Mouse (Mus musculus) heart, postnatal 0 days (tissue): ENCODE data around the gene Pkp1.

ENCODE experiments used
- CTCF ChIP-seq: IDR thresholded peaks from 2 replicates; pipeline ENCODE4 v1.5.1; 2016; ENCODE audit warnings: antibody characterized with exemption, control low read depth, low read depth
- EP300 ChIP-seq: IDR thresholded peaks from 2 replicates; pipeline ENCODE4 v1.6.1; 2016; ENCODE audit warnings: antibody characterized with exemption, low read depth

GRCm38 (mm10) chr1:135941259-135942006 lies 22.4 kb upstream of the Pkp1 start:
- TF ChIP-seq EP300 (no peak), CTCF (no peak)
